Mouse (Mus musculus): ENCODE measurements around the gene Cabp2. TPM values are rescaled to one million over a fixed set of nuclear protein-coding genes. Genes with fewer than 3 reads are reported as not detected.
"Not testable (repeated sequence)": the region's sequence is repeated elsewhere in the genome, so short reads cannot be mapped to it uniquely, and the experiment has no call there.

Gene Cabp2
- polyA plus RNA-seq, 1 experiment from 2014 or later: not detected

DNA sequence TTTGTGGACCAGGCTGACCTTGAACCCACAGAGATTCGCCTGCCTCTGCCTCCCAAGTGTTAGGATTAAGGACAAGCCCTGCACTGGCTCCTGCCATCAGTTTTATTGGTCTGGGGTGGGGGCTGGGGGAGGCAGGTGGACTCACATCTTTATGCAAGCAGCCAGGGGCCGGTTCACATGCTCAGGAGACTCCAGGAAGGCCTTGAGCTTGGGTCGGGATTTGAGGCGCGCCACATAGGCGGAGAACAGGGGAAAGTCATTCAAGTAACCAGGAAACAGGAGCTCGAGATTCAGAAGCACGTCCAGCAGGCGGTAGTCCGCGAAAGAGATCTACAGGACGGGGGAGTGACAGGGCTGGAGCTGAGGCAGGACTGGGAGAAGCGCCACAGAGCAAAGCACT, 24.0 kb upstream of the Cabp2 start:
- Histone ChIP-seq H3K4me1 (replicated peaks) (no peaks in the 10 kb centered on the region), H3K36me3 (no peaks in the 10 kb centered on the region), H3K9me3 (no peaks in the 10 kb centered on the region), H3K9ac (no peak overlapping the region), H3K4me3 (no peak overlapping the region), H3K4me2 (no peak overlapping the region), H3K27ac (replicated peaks) (no peak overlapping the region), H3K27me3 (no peaks in the 10 kb centered on the region)
- WGBS: 84% methylated on average over 13 of the region's 13 CpGs
- ATAC-seq (ENCODE audit: low FRiP score, low read depth): no peak

DNA sequence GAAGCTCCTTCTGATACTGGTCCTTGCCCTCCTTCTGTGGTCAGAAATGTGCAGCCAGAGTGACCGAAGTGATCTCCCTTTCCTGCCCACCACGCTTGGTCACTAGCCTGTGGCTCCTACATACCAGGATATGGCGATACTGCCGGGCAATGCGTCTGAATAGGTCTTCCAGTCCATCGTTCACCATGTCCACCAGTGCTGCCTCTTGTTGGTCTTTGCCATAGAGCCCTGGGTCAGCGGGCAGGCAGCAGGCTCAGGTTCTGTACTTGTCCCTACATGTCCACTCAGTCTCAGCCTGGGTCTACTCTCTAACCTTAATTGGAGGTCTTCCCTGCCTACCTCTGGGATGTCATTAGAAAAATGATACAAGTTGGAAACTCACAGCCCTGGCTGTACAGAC, 23.4 kb upstream of the Cabp2 start:
- Histone ChIP-seq H3K9ac (no peak overlapping the region), H3K4me3 (no peak overlapping the region), H3K4me2 (no peak overlapping the region), H3K27ac (replicated peaks) (no peak overlapping the region), H3K4me1 (replicated peaks) (no peaks in the 10 kb centered on the region), H3K36me3 (no peaks in the 10 kb centered on the region), H3K9me3 (no peaks in the 10 kb centered on the region), H3K27me3 (no peaks in the 10 kb centered on the region)
- 95% methylated on average over 7 of the region's 7 CpGs for WGBS
- no peak for ATAC-seq (ENCODE audit: low FRiP score, low read depth)

DNA sequence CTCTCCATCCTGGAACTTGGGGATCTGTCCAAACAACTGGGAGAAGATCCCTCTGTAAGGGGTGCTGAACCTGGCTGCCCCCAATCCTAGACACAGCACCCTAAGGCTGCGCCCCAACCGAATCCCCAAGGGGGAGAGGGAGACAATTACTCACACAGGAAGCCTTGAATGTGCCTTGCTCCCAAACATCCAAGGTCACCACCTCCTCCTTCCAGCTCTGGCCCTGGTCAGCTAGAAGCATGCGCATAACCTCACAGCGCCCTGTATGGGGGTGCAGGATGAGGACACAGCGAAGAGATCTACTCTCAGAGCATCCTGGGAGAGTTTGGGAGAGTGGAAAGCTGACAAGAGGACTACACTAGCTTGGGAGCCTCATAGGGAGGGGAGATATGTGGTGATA, 22.8 kb upstream of the Cabp2 start:
- no peak overlapping the region for H3K27ac ChIP-seq (replicated peaks)
- WGBS: 89% methylated on average over 5 of the region's 5 CpGs
- H3K9me3 ChIP-seq: no peaks in the 10 kb centered on the region
- no peak for ATAC-seq (ENCODE audit: low FRiP score, low read depth)
- H3K36me3 ChIP-seq: no peaks in the 10 kb centered on the region
- no peaks in the 10 kb centered on the region for H3K4me1 ChIP-seq (replicated peaks)
- no peak overlapping the region for H3K9ac ChIP-seq
- H3K4me2 ChIP-seq: no peak overlapping the region
- no peaks in the 10 kb centered on the region for H3K27me3 ChIP-seq
- H3K4me3 ChIP-seq: no peak overlapping the region

DNA sequence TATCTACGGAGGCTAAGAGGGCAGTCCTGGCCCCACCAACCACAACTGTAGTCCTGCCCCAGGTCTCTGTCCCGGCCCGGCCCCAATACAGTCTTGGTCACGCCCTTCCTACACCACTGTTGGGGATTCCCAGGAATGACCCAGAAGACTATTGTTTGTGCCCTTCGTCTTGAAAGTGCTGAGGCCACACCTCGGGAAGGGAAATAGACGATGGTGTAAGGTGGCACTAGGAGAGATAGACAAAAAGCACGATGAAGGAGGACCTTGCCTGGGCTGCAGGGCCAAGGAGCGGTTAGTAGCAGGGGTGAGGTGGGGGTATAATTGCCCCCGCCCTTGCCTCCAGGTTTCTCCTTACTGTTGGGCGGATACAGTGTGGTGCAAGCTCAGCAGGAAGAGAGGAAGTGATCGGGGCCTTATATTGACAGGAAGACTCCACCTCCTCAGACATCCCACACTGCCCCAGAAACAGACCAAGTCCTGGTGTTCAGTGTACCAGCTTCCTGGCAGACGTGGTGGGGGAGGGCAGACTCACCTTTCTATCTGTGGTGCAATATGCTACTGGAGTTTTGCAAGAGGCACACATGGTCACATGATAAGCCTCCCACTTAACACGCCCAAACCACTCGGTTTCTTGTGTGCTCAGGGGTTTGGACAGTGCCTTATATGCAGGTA, 22.2 kb upstream of the Cabp2 start, which contains the start of gene Gstp3:
TSS of gene Gstp3 (minus strand) at position 501 of the 672 bp plus-strand sequence.
- no peak within 1 kb of the TSS for H3K9ac ChIP-seq
- WGBS: 86% methylated on average over 15 of the region's 15 CpGs
- H3K4me3 ChIP-seq: no peak within 1 kb of the TSS
- no peaks in the 10 kb centered on the region for H3K27me3 ChIP-seq
- no peak within 1 kb of the TSS for H3K27ac ChIP-seq (replicated peaks)
- H3K4me1 ChIP-seq (replicated peaks): no peaks in the 10 kb centered on the region
- no peaks in the 10 kb centered on the region for H3K36me3 ChIP-seq
- no peak within 1 kb of the TSS for H3K4me2 ChIP-seq
- ATAC-seq (ENCODE audit: low FRiP score, low read depth): no peak
- H3K9me3 ChIP-seq: no peaks in the 10 kb centered on the region

DNA sequence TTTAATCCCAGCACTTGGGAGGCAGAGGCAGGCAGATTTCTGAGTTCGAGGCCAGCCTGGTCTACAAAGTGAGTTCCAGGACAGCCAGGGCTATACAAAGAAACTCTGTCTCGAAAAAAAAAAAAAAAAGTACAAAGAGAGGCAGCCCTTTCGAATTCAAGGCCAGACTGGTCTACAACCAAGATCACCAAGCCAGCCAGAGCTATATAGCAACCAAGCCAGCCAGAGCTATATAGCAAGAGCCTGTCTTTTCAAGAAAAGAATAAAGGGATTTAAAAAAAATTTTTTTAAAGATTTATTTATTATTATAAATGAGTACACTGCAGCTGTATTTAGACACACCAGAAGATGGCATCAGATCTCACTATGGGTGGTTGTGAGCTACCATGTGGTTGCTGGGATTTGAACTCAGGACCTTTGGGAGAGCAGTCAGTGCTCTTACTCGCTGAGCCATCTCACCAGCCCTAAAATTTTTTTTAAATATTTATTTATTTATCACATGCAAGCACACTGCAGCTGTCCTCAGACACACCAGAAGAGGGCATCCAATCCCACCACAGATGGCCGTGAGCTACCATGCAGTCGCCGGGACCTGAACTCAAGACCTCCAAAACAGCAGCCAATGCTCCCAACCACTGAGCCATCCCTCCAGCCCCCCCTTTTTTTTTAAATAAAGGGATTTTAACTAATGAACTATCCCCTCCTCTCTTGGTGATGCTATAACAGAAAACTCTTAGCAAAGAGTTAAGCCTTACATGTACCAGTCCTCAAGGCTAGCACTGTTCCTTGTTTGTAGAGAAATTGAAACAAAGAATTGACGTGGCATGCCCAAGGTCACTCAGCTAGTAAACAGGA, 21.1 kb upstream of the Cabp2 start:
- not testable (repeated sequence) for H3K9ac ChIP-seq; H3K9me3 ChIP-seq; H3K27me3 ChIP-seq; H3K36me3 ChIP-seq; H3K27ac ChIP-seq (replicated peaks); H3K4me2 ChIP-seq; ATAC-seq (ENCODE audit: low FRiP score, low read depth); H3K4me1 ChIP-seq (replicated peaks); H3K4me3 ChIP-seq
- 89% methylated on average over 8 of the region's 8 CpGs for WGBS

DNA sequence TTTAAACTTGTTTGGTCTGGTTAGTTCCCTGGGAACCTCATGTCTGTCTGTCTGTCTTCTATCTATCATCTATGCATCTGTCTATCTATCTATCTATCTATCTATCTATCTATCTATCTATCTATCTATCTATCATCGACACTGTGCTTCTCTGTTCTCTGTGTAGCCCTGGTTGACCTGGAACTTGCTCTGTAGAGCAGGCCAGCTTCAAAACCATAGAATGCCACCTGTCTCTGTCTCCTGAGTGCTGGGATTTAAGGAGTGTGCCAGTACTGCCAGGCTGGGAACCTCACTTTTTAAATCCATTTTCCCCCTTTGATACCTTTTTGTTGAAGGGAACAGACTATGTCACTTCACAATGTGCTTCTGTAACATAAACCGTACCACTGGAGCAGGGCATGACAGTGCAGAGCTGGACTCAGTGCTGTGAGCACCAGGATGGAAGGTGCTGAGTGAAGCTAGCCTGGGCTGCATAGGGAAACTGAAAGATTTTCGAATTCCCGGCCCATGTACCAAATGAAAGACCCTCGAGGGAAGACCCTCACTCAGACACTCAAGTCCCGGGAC, 20.4 kb upstream of the Cabp2 start:
- no peak overlapping the region for H3K9ac ChIP-seq
- no peaks in the 10 kb centered on the region for H3K9me3 ChIP-seq
- 91% methylated on average over 6 of the region's 6 CpGs for WGBS
- H3K4me3 ChIP-seq: no peak overlapping the region
- no peak overlapping the region for H3K4me2 ChIP-seq
- no peaks in the 10 kb centered on the region for H3K36me3 ChIP-seq
- H3K4me1 ChIP-seq (replicated peaks): no peaks in the 10 kb centered on the region
- no peaks in the 10 kb centered on the region for H3K27me3 ChIP-seq
- H3K27ac ChIP-seq (replicated peaks): no peak overlapping the region
- ATAC-seq (ENCODE audit: low FRiP score, low read depth): no peak

DNA sequence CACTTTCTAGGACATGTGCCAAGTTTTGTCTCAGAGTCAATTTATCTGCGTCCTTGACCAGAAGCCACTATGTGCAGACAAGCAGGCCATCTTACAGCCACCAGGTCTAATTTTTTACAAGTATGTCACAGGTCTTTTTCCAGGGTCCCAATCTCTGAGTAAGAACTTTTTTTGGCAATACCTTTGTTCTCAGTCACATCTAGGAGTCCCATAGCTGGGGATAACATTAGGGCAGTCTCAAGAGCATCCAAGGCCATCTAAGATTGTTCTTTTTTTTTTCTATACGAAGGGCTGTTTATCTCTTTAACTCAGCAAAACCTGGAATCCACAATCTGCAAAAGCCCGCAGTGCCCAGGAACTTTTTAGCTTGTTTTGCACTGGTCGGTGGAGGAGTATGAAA, 18.0 kb upstream of the Cabp2 start:
- H3K4me3 ChIP-seq; H3K36me3 ChIP-seq; H3K27me3 ChIP-seq; H3K4me1 ChIP-seq (replicated peaks); H3K4me2 ChIP-seq; H3K27ac ChIP-seq (replicated peaks); ATAC-seq (ENCODE audit: low FRiP score, low read depth); H3K9me3 ChIP-seq; H3K9ac ChIP-seq: not testable (repeated sequence)
- 83% methylated on average over 4 of the region's 4 CpGs for WGBS

DNA sequence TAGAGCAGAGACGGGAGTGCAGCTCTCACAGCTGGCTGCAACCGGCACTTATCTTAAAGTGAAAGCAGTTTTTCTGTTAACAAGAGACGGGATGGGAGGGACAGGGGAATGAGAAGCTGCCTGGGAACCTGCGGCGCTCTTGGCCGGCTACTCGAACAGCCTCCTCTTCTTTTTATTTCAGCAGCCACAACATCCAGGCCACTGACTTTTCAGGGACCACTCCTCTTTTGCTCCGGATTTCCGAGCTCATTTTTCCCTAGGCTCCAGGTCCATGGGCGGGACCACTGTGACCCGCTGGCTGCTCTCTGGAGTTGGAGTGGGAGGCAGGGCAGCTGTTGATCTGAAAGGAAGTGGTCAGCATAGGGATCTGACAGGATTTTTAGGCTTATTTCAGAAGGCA, 16.9 kb upstream of the Cabp2 start:
- H3K4me2 ChIP-seq; H3K36me3 ChIP-seq; H3K27me3 ChIP-seq; H3K4me3 ChIP-seq; ATAC-seq (ENCODE audit: low FRiP score, low read depth); H3K27ac ChIP-seq (replicated peaks); H3K4me1 ChIP-seq (replicated peaks); H3K9ac ChIP-seq; H3K9me3 ChIP-seq: not testable (repeated sequence)
- WGBS: 47% methylated on average over 2 of the region's 11 CpGs

DNA sequence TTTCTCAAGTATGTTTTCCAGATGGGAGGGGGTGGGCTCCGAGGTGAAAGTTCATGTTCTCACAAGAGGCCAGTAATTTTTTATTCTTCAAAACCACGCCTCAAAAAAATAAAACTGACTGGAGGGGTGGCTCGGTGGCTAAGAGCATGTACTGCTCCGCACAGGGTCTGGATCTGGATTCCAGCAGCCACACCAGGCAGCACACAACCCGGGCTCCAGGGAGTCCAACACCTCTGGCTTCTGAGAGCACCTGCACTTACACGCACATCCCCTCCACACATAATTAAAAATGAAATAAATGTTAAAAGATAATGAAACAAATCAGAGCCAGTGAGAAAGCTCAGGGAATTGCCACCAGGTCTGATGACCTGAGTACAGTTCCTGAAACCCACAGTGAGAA, 15.1 kb upstream of the Cabp2 start:
- 87% methylated on average over 6 of the region's 6 CpGs for WGBS
- H3K4me2 ChIP-seq: no peak overlapping the region
- no peaks in the 10 kb centered on the region for H3K9me3 ChIP-seq
- no peak for ATAC-seq (ENCODE audit: low FRiP score, low read depth)
- H3K27ac ChIP-seq (replicated peaks): no peak overlapping the region
- no peaks in the 10 kb centered on the region for H3K27me3 ChIP-seq
- H3K4me1 ChIP-seq (replicated peaks): no peaks in the 10 kb centered on the region
- H3K36me3 ChIP-seq: no peaks in the 10 kb centered on the region
- no peak overlapping the region for H3K4me3 ChIP-seq
- H3K9ac ChIP-seq: no peak overlapping the region

DNA sequence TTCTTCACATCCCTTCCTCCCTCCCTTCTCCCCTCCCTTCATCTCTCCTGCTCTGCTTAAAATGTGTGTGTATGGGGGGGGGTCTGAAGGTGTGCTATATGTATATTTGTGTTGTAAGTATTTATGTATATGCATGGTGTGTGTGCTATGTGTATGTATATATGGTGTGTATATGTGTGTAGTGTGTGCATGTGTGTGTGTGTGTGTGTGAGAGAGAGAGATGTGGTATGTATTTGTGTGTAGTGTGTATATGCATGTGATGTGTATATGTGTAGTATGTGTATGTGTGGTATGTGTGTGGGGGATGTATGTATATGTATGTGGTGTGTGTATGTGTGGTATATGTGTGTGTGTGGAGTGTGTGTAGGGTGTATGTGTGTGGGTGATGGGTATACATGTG, 14.5 kb upstream of the Cabp2 start:
- Histone ChIP-seq H3K4me3 (no peak overlapping the region), H3K4me2 (no peak overlapping the region), H3K27me3 (no peaks in the 10 kb centered on the region), H3K9ac (no peak overlapping the region), H3K4me1 (replicated peaks) (no peaks in the 10 kb centered on the region), H3K9me3 (no peaks in the 10 kb centered on the region), H3K36me3 (no peaks in the 10 kb centered on the region), H3K27ac (replicated peaks) (no peak overlapping the region)
- ATAC-seq (ENCODE audit: low FRiP score, low read depth): no peak

DNA sequence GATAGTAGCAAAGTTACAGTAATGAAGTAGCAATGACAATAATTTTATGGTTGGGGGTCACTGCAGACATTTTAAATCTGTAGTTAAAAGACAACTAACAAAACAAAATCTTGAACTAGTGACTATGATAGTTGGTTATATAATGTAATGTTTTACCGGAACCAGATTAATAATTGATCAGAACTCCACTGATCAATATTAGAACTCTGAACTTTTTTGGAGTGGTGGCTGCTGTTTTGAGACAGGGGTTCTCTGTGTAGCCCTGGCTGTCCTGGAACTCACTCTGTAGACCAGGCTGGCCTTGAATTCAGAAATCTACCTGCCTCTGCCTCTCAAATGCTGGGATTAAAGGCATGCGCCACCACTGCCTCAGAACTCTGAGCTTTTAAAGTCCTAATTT, 13.1 kb upstream of the Cabp2 start:
- not testable (repeated sequence) for ATAC-seq (ENCODE audit: low FRiP score, low read depth); H3K9me3 ChIP-seq; H3K27me3 ChIP-seq; H3K4me3 ChIP-seq; H3K4me2 ChIP-seq; H3K27ac ChIP-seq (replicated peaks); H3K36me3 ChIP-seq; H3K9ac ChIP-seq; H3K4me1 ChIP-seq (replicated peaks)
- 97% methylated on average over 2 of the region's 2 CpGs for WGBS

DNA sequence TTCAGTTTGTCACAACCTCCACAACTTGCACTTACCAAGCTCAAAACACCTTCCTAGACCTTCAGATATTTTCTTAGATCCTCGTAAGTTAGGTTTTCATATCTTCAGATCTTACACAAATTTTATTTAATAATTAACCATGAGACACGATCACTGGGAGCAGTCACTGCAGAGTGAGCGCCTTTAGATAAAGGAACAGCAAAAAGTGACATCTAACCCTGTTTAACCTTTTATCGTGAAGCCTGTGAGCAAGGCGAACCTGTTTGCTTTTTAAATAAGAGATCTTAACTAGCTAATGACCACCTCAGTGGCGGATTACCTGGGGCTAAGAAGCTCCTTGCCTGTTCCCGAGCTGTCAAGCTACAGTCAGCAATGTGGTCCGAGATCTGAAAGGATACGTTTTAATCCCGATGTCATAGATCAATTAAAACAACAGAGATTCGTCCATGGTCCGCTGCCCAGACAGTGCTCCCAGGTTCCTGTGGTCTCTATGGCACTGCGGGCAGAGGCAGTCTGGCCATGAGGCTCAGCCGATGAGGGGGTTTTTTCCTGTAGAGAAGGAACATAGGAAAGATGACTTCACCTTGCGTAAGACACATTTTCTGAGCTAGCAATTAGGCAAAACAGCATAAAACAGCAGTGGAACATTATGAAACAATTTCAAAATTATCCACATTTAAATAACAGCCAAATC, 12.5 kb upstream of the Cabp2 start:
- ATAC-seq (ENCODE audit: low FRiP score, low read depth): no peak
- Histone ChIP-seq H3K36me3 (no peaks in the 10 kb centered on the region), H3K9ac (no peak overlapping the region), H3K27ac (replicated peaks) (no peak overlapping the region), H3K4me3 (no peak overlapping the region), H3K4me2 (no peak overlapping the region), H3K4me1 (replicated peaks) (no peaks in the 10 kb centered on the region), H3K27me3 (no peaks in the 10 kb centered on the region), H3K9me3 (no peaks in the 10 kb centered on the region)
- 69% methylated on average over 15 of the region's 15 CpGs for WGBS
